Mouse (Mus musculus): ENCODE measurements at regions not wholly inside any gene's neighbourhood (a gene's known extent, or its start where the extent isn't known, plus 50 kb on each side); places are given as distances from the start of the nearest gene placed in this dataset.

DNA sequence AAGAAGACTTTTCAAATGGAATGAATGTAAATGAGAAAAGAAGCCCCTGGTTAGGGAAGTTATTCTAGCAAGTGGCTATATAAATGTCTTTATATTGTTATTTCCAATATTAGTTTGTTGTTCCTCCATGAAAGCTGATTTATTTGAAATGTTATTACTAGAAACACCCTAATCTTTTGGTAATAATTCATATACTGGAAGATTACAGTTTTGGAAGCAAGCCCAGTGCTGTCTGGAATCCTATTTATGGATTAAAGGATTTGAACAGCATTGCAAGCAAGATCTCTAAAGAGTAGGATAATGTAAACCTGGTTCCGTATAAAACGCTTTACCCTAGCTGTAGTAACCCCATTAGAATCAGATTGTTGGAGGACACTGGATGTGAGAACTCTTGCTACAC lies 96.8 kb upstream of the Plxna2 start:
- H3K27me3 ChIP-seq (ENCODE audit: control insufficient read depth, insufficient read depth, low read length) = no peaks in the 10 kb centered on the region
- WGBS = 91% methylated on average over 2 of the region's 2 CpGs
- H3K27ac ChIP-seq (ENCODE audit: insufficient read depth, low read length) = no peak overlapping the region
- no peak for DNase-seq
- H3K4me1 ChIP-seq (ENCODE audit: control insufficient read depth, insufficient read depth, low read length) = peaks cover 4% of the 10 kb centered on the region; the same call in 1 of the 2 replicates
- TF ChIP-seq POLR2A (IDR thresholded peaks at IDR 0.05; ENCODE audit: borderline replicate concordance, insufficient read depth, low read length) = no peak
- no peak for TF ChIP-seq CTCF (IDR thresholded peaks at IDR 0.05; ENCODE audit: borderline replicate concordance, insufficient read depth, low read depth, low read length)
- H3K4me3 ChIP-seq (replicated peaks; ENCODE audit: insufficient read depth, low read depth, low read length) = no peak overlapping the region

DNA sequence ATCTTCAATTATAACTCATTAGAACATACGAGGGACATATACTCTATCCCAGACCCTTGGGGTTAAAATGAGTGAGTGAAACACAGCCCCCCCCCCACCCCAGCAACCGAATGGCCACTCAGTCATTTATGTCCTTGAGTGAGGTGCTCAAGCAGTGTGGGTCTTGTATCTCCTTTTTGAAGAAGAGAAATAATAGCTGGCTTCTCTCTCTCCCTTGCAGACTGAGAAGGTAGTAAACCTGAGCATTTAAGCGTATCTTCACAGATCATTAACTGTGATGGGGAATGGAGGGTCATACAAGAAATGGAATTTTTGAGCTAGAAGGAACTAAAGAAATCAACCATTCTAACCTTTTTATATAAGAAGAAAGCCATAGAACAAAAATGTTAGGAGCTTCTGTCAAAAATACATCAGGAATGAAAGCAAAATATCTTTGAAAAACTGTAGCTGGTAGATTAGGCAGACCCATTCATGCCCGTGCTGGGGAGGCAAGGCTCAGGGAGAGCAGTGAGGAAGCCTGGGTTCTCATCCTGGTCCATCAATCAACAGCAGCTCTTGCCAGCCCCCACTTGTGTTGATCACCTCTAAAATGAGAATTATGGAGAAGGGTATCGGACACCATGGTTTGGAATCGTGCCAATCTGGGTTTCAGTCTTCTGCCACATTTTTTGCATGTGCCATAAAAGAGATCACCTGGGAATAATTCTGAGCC lies 98.4 kb upstream of the Plxna2 start:
- H3K27me3 ChIP-seq (ENCODE audit: control insufficient read depth, insufficient read depth, low read length) = no peaks in the 10 kb centered on the region
- no peak overlapping the region for H3K4me3 ChIP-seq (replicated peaks; ENCODE audit: insufficient read depth, low read depth, low read length)
- no peak overlapping the region for H3K27ac ChIP-seq (ENCODE audit: insufficient read depth, low read length)
- no peaks in the 10 kb centered on the region; the same call in 1 of the 2 replicates for H3K4me1 ChIP-seq (ENCODE audit: control insufficient read depth, insufficient read depth, low read length)
- 82% methylated on average over 6 of the region's 6 CpGs for WGBS
- TF ChIP-seq POLR2A (IDR thresholded peaks at IDR 0.05; ENCODE audit: borderline replicate concordance, insufficient read depth, low read length) (no peak), CTCF (IDR thresholded peaks at IDR 0.05; ENCODE audit: borderline replicate concordance, insufficient read depth, low read depth, low read length) (no peak)
- no peak for DNase-seq

DNA sequence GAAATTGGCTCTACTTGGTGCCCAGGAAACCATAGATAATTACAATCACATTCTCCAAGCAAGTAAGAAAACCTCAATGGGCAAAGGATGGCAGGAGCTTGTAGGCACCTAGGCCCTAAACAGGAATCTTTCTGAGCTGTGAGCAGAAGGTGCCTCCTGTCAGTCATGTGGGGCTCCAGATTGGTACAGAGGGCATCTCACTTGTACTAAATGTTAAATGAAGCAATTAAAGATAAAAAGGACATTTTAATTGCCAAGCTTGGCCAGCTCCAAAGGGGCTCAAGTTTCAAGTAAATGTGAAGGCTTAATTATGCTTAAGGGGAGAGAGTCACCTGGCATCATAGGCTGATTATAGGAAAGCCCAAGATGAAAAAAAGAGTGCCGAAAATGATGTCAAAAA lies 101.9 kb upstream of the Plxna2 start:
- WGBS = 85% methylated on average over 1 of the region's 1 CpGs
- no peak overlapping the region for H3K4me3 ChIP-seq (replicated peaks; ENCODE audit: insufficient read depth, low read depth, low read length)

DNA sequence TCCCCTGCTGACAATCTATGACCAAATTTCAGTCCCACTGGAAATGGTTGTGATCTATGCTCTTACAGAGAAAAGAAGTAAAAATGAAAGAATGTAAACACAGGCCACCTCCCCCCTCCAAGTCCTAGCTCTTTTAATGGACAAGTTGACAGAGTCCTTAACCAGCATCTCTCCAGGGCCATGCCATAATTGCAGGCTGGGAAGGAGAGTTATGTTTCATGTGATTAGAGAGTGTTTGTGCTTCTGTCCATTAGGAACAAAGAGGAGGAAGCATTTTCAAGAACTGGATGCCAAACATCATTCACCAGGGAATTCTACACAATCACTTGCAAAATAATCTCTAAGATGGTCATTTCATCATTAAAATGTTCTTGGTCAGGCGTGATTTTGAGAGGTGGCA lies 109.7 kb upstream of the Plxna2 start:
- no peak for TF ChIP-seq POLR2A (IDR thresholded peaks at IDR 0.05; ENCODE audit: borderline replicate concordance, insufficient read depth, low read length)
- TF ChIP-seq CTCF (IDR thresholded peaks at IDR 0.05; ENCODE audit: borderline replicate concordance, insufficient read depth, low read depth, low read length) = no peak
- WGBS = 87% methylated on average over 1 of the region's 1 CpGs
- no peak overlapping the region for H3K4me3 ChIP-seq (replicated peaks; ENCODE audit: insufficient read depth, low read depth, low read length)
- no peak for DNase-seq
- H3K4me1 ChIP-seq (ENCODE audit: control insufficient read depth, insufficient read depth, low read length) = no peaks in the 10 kb centered on the region
- H3K27me3 ChIP-seq (ENCODE audit: control insufficient read depth, insufficient read depth, low read length) = no peaks in the 10 kb centered on the region
- H3K27ac ChIP-seq (ENCODE audit: insufficient read depth, low read length) = no peak overlapping the region

More for the DNA sequence above, 101.9 kb upstream of the Plxna2 start:
- no peak overlapping the region for H3K27ac ChIP-seq (ENCODE audit: insufficient read depth, low read length)
- H3K4me1 ChIP-seq (ENCODE audit: control insufficient read depth, insufficient read depth, low read length) = no peaks in the 10 kb centered on the region
- no peaks in the 10 kb centered on the region for H3K27me3 ChIP-seq (ENCODE audit: control insufficient read depth, insufficient read depth, low read length)
- no peak for DNase-seq
- TF ChIP-seq CTCF (IDR thresholded peaks at IDR 0.05; ENCODE audit: borderline replicate concordance, insufficient read depth, low read depth, low read length) (no peak), POLR2A (IDR thresholded peaks at IDR 0.05; ENCODE audit: borderline replicate concordance, insufficient read depth, low read length) (no peak)

DNA sequence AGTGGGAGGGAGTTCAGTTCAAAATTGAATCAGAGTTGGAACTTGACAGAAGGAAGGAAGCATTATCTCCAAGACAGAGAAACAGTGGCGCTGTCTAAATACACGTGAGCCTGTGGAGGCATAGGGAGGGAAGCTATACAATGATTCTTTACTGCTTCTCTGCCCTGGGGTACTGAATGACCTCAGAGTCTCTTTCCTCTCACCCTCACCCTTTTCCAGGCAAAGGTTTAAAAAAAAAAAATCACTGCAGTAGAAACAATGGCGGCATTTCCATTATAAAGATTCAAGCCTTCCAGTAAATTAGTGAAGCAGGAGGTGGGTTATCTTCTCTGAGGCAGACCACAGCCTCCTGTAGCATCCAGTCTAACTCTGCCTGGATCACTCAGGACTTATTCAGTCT lies 112.2 kb upstream of the Plxna2 start:
- TF ChIP-seq POLR2A (IDR thresholded peaks at IDR 0.05; ENCODE audit: borderline replicate concordance, insufficient read depth, low read length) = no peak

DNA sequence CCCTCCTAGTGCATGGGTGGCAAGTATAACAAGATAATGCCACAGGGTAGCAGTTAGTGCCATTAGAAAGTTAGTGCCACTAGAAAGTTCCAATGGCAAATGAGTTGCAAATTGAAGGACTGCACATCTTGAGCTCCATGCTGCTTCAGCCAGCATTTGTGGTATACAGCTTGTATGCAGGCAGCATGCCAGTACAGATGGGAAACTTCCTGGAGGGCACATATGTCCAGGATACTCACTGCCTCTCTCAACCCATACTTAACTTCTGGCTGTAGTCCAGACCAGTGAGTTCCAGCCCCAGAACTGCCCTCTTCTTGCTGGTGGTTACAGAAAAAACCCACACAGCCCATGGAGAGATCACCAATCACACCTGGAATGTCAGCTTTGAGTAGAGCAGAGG lies 113.8 kb upstream of the Plxna2 start:
- no peaks in the 10 kb centered on the region for H3K4me1 ChIP-seq (ENCODE audit: control insufficient read depth, insufficient read depth, low read length)
- no peak for TF ChIP-seq CTCF (IDR thresholded peaks at IDR 0.05; ENCODE audit: borderline replicate concordance, insufficient read depth, low read depth, low read length)
- no peak for TF ChIP-seq POLR2A (IDR thresholded peaks at IDR 0.05; ENCODE audit: borderline replicate concordance, insufficient read depth, low read length)
- no peak overlapping the region for H3K27ac ChIP-seq (ENCODE audit: insufficient read depth, low read length)
- no peak overlapping the region for H3K4me3 ChIP-seq (replicated peaks; ENCODE audit: insufficient read depth, low read depth, low read length)
- H3K27me3 ChIP-seq (ENCODE audit: control insufficient read depth, insufficient read depth, low read length) = no peaks in the 10 kb centered on the region
- peak in 1 of 2 experiments; percentile 6 for DNase-seq

More for the DNA sequence above, 112.2 kb upstream of the Plxna2 start:
- H3K4me3 ChIP-seq (replicated peaks; ENCODE audit: insufficient read depth, low read depth, low read length) = no peak overlapping the region
- DNase-seq = no peak
- WGBS = 90% methylated on average over 3 of the region's 3 CpGs
- no peaks in the 10 kb centered on the region for H3K27me3 ChIP-seq (ENCODE audit: control insufficient read depth, insufficient read depth, low read length)
- H3K4me1 ChIP-seq (ENCODE audit: control insufficient read depth, insufficient read depth, low read length) = no peaks in the 10 kb centered on the region
- no peak overlapping the region for H3K27ac ChIP-seq (ENCODE audit: insufficient read depth, low read length)

DNA sequence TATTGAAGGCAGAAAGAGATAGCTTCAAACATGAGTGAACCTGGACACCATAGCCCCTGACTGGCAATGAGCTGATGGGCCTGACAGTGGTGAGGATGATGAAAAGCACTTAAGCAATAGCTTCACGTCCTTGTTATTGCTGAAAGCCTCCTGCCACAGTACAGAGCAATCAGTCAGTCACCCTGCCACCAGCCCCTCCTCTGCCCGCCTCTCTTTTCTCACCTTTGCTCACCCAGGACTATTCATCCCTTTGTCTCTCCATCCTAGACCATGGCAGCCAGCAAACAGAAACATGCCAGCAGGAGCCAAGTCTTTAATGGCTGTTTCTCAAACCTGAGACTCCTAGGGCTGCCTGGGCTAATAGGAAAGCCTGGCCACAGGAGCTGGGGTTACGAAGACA lies 114.5 kb upstream of the Plxna2 start:
- no peak for TF ChIP-seq POLR2A (IDR thresholded peaks at IDR 0.05; ENCODE audit: borderline replicate concordance, insufficient read depth, low read length)

DNA sequence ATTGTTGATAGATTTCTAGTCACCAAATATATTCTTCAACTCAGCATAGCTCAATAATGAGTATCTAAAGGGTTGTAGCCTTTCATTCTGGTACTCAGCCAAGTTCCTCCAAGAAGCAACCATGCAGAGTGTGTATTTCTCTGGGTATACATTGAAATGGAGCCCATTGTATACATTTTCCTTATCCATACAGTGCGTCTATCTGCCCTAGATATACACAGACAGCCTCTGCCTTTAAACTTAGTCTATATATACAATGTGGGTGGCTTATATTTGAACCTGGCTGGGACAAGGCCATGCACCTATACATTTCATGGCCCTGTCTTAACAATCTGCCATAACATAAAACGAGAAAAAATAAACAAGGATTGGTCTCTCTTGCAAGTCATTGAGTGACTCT lies 121.6 kb upstream of the Plxna2 start:
- no peak for TF ChIP-seq CTCF (IDR thresholded peaks at IDR 0.05; ENCODE audit: borderline replicate concordance, insufficient read depth, low read depth, low read length)
- H3K27ac ChIP-seq (ENCODE audit: insufficient read depth, low read length) = no peak overlapping the region
- 91% methylated on average over 2 of the region's 2 CpGs for WGBS
- no peak overlapping the region for H3K4me3 ChIP-seq (replicated peaks; ENCODE audit: insufficient read depth, low read depth, low read length)
- DNase-seq = no peak
- no peaks in the 10 kb centered on the region; the same call in 1 of the 2 replicates for H3K27me3 ChIP-seq (ENCODE audit: control insufficient read depth, insufficient read depth, low read length)
- no peaks in the 10 kb centered on the region for H3K4me1 ChIP-seq (ENCODE audit: control insufficient read depth, insufficient read depth, low read length)

More for the DNA sequence above, 114.5 kb upstream of the Plxna2 start:
- no peak for DNase-seq
- Histone ChIP-seq H3K27ac (ENCODE audit: insufficient read depth, low read length) (no peak overlapping the region), H3K27me3 (ENCODE audit: control insufficient read depth, insufficient read depth, low read length) (no peaks in the 10 kb centered on the region), H3K4me1 (ENCODE audit: control insufficient read depth, insufficient read depth, low read length) (no peaks in the 10 kb centered on the region), H3K4me3 (replicated peaks; ENCODE audit: insufficient read depth, low read depth, low read length) (no peak overlapping the region)
- WGBS = 82% methylated on average over 3 of the region's 3 CpGs
